Comparison of ENCODE assay signal across 8 mouse cellular contexts in genomic region chr10:5823740-5824491, GRCm38 (mm10). TPM values are rescaled to one million over a fixed set of nuclear protein-coding genes. Genes with fewer than 3 reads are reported as not detected.
DNase-seq lines count a peak whose midpoint lies in the region; ATAC-seq and TF ChIP-seq lines count a peak whose summit lies in the region.

Gene Mtrf1l (minus strand): TSS chr10:5823910.

- no peak for TF ChIP-seq RAD21 in CH12.LX (IDR thresholded peaks at IDR 0.05; ENCODE audit: low read depth, low read length)

- H3K79me2 ChIP-seq in CH12.LX (replicated peaks; ENCODE audit: control insufficient read depth, extremely low read depth, insufficient read depth, poor library complexity, severe bottlenecking): peaks cover 25% of the 10 kb centered on the region

- no peak for TF ChIP-seq CTCF in CH12.LX (conservative IDR thresholded peaks at IDR 0.05 in 1 of 2, IDR thresholded peaks at IDR 0.05 in 1 of 2; ENCODE audit: low read depth in 2 of 2, low read length in 2 of 2)

- peaks cover 19 to 33% of the 10 kb centered on the region in 2 experiments for H3K36me3 ChIP-seq in CH12.LX (replicated peaks in 1 of 2; ENCODE audit: control insufficient read depth in 1 of 2, insufficient read depth in 1 of 2, low read length in 1 of 2)
- H3K36me3 ChIP-seq in forebrain, embryonic 11.5 days (ENCODE audit: control insufficient read depth, insufficient read depth, low read length): peaks cover 2% of the 10 kb centered on the region; the same call in 1 of the 2 replicates
- H3K36me3 ChIP-seq in heart, embryonic 16.5 days (ENCODE audit: control insufficient read depth, insufficient read depth): peaks cover 13% of the 10 kb centered on the region
- H3K36me3 ChIP-seq in liver, embryonic 15.5 days (replicated peaks): peaks cover 26% of the 10 kb centered on the region
- H3K36me3 ChIP-seq in neural tube, embryonic 12.5 days: peaks cover 13% of the 10 kb centered on the region

- peak within 1 kb of the TSS; percentile 91 for H3K4me2 ChIP-seq in CH12.LX (ENCODE audit: insufficient read depth, low read depth, poor library complexity, severe bottlenecking)
- H3K4me2 ChIP-seq in forebrain, embryonic 11.5 days (ENCODE audit: low read depth, low read length, severe bottlenecking): peak within 1 kb of the TSS; percentile 69
- H3K4me2 ChIP-seq in heart, embryonic 16.5 days (ENCODE audit: low read depth, low read length): peak within 1 kb of the TSS; percentile 86
- H3K4me2 ChIP-seq in liver, embryonic 15.5 days: peak within 1 kb of the TSS; percentile 91
- peak within 1 kb of the TSS; percentile 75 for H3K4me2 ChIP-seq in neural tube, embryonic 12.5 days (replicated peaks)

- dilution Hi-C loops in CH12.LX (cut with MboI; ENCODE audit: extremely low pct_ligation_motif_present, extremely low pct_unique_long_range_greater_than_20kb, low sequenced_read_pairs): no loop called here

- H3K9ac ChIP-seq in CH12.LX (ENCODE audit: insufficient read depth, low read depth): peak within 1 kb of the TSS; percentile 93
- peak within 1 kb of the TSS; percentile 81 for H3K9ac ChIP-seq in forebrain, embryonic 11.5 days (ENCODE audit: low read length)
- H3K9ac ChIP-seq in heart, embryonic 16.5 days (ENCODE audit: low read length): peak within 1 kb of the TSS; percentile 94
- peak within 1 kb of the TSS; percentile 92 for H3K9ac ChIP-seq in liver, embryonic 15.5 days
- H3K9ac ChIP-seq in neural tube, embryonic 12.5 days: peak within 1 kb of the TSS; percentile 90

- in situ Hi-C loops in CH12.LX (cut with MboI; ENCODE audit: low pct_ligation_motif_present, low pct_unique_long_range_greater_than_20kb, low sequenced_read_pairs): loop anchor here (25.0 kb wide), 1 partner anchor 1238 kb away; the partner anchor contains the start of gene Ipcef1

- ATAC-seq in forebrain, embryonic 11.5 days (replicated peaks; ENCODE audit: low FRiP score): peak; percentile 96
- ATAC-seq in heart, embryonic 16.5 days (replicated peaks; ENCODE audit: extremely low read depth, insufficient read depth, low FRiP score): peak; percentile 95
- peak; percentile 95 for ATAC-seq in liver, embryonic 15.5 days (ENCODE audit: insufficient read depth)
- ATAC-seq in neural tube, embryonic 12.5 days (ENCODE audit: low FRiP score, low read depth): peak; percentile 96

- peak; percentile 99 for DNase-seq in CH12.LX (ENCODE audit: extremely low read depth)
- DNase-seq in c-Kit-positive CD71-positive TER-119-negative erythroid progenitor cells, embryonic 14.5 days (ENCODE audit: low read depth): peak; percentile 99
- DNase-seq in forebrain, embryonic 11.5 days (ENCODE audit: low spot score): peak; percentile 97
- DNase-seq in kidney, postnatal 36 days: peak; percentile 98 to 99
- peak; percentile 94 for DNase-seq in telencephalon, adult 2 months (ENCODE audit: low read depth, low spot score)

- no peak for TF ChIP-seq EP300 in CH12.LX (IDR thresholded peaks at IDR 0.05; ENCODE audit: low read length)

- H3K27ac ChIP-seq in CH12.LX (ENCODE audit: insufficient read depth, low read depth): peak within 1 kb of the TSS; percentile 83
- peak within 1 kb of the TSS; percentile 75 for H3K27ac ChIP-seq in forebrain, embryonic 11.5 days (ENCODE audit: low read depth, low read length)
- peak within 1 kb of the TSS; percentile 96 for H3K27ac ChIP-seq in heart, embryonic 16.5 days (ENCODE audit: low read length)
- H3K27ac ChIP-seq in liver, embryonic 15.5 days (replicated peaks): peak within 1 kb of the TSS; percentile 95
- H3K27ac ChIP-seq in neural tube, embryonic 12.5 days: peak within 1 kb of the TSS; percentile 70

- H3K9me3 ChIP-seq in CH12.LX (replicated peaks; ENCODE audit: low read length): no peaks in the 10 kb centered on the region
- H3K9me3 ChIP-seq in forebrain, embryonic 11.5 days (ENCODE audit: control insufficient read depth, low read length): no peaks in the 10 kb centered on the region
- no peaks in the 10 kb centered on the region for H3K9me3 ChIP-seq in heart, embryonic 16.5 days (replicated peaks; ENCODE audit: control insufficient read depth, low read length)
- no peaks in the 10 kb centered on the region for H3K9me3 ChIP-seq in liver, embryonic 15.5 days (replicated peaks)
- no peaks in the 10 kb centered on the region for H3K9me3 ChIP-seq in neural tube, embryonic 12.5 days

- WGBS in forebrain, embryonic 11.5 days: under 1% methylated on average over 47 of the region's 47 CpGs
- WGBS in heart, embryonic 16.5 days: under 1% methylated on average over 47 of the region's 47 CpGs
- WGBS in liver, embryonic 15.5 days (ENCODE audit: insufficient replicate concordance): under 1% methylated on average over 47 of the region's 47 CpGs
- WGBS in neural tube, embryonic 12.5 days: under 1% methylated on average over 47 of the region's 47 CpGs

- peaks cover 7 to 32% of the 10 kb centered on the region in 2 experiments for H3K4me1 ChIP-seq in CH12.LX (ENCODE audit: control insufficient read depth in 1 of 2, insufficient read depth in 2 of 2)
- peaks cover 2% of the 10 kb centered on the region; the same call in 1 of the 2 replicates for H3K4me1 ChIP-seq in forebrain, embryonic 11.5 days (replicated peaks; ENCODE audit: control insufficient read depth, insufficient read depth, low read length)
- peaks cover 16% of the 10 kb centered on the region for H3K4me1 ChIP-seq in heart, embryonic 16.5 days (ENCODE audit: control insufficient read depth, insufficient read depth, low read length)
- H3K4me1 ChIP-seq in liver, embryonic 15.5 days (replicated peaks): peaks cover 44% of the 10 kb centered on the region
- H3K4me1 ChIP-seq in neural tube, embryonic 12.5 days: peaks cover 14% of the 10 kb centered on the region

- peak within 1 kb of the TSS; percentile 89 to 98 (median 90) for H3K4me3 ChIP-seq in CH12.LX (replicated peaks in 1 of 3; ENCODE audit: low read depth in 2 of 3, low read length in 2 of 3, poor library complexity in 1 of 3)
- peak within 1 kb of the TSS; percentile 87 for H3K4me3 ChIP-seq in forebrain, embryonic 11.5 days (ENCODE audit: low read depth, low read length)
- peak within 1 kb of the TSS; percentile 83 for H3K4me3 ChIP-seq in heart, embryonic 16.5 days (ENCODE audit: low read length)
- peak within 1 kb of the TSS; percentile 97 for H3K4me3 ChIP-seq in liver, embryonic 15.5 days (replicated peaks)
- peak within 1 kb of the TSS; percentile 88 for H3K4me3 ChIP-seq in neural tube, embryonic 12.5 days

- no peaks in the 10 kb centered on the region for H3K27me3 ChIP-seq in CH12.LX (replicated peaks)
- H3K27me3 ChIP-seq in forebrain, embryonic 11.5 days (ENCODE audit: control insufficient read depth, insufficient read depth, low read length): no peaks in the 10 kb centered on the region
- no peaks in the 10 kb centered on the region for H3K27me3 ChIP-seq in heart, embryonic 16.5 days (ENCODE audit: control insufficient read depth, insufficient read depth, low read length)
- no peaks in the 10 kb centered on the region for H3K27me3 ChIP-seq in liver, embryonic 15.5 days
- H3K27me3 ChIP-seq in neural tube, embryonic 12.5 days (replicated peaks): no peaks in the 10 kb centered on the region

- TF ChIP-seq POLR2A in CH12.LX (IDR thresholded peaks at IDR 0.05; ENCODE audit: low read depth, low read length): peak; percentile 73

TF ChIP-seq in CH12.LX, 34 proteins besides CTCF, POLR2A, EP300 and RAD21:
- TF ChIP-seq HCFC1 (IDR thresholded peaks at IDR 0.05; ENCODE audit: low read depth, low read length) (peak; percentile 40), SIN3A (IDR thresholded peaks at IDR 0.05; ENCODE audit: low read length) (peak; percentile 63; the same call in 1 of the 2 replicates), ZC3H11A (IDR thresholded peaks at IDR 0.05; ENCODE audit: low read depth, low read length) (no peak), ZMIZ1 (IDR thresholded peaks at IDR 0.05; ENCODE audit: low read depth, low read length) (peak; percentile 10), POLR2AphosphoS2 (IDR thresholded peaks at IDR 0.05; ENCODE audit: low read depth, low read length) (peak; percentile 24; the same call in 1 of the 2 replicates), TCF12 (IDR thresholded peaks at IDR 0.05; ENCODE audit: low read depth, low read length) (0 out of 2 replicates have a peak, but pooled peaks have one; percentile 13), CHD2 (IDR thresholded peaks at IDR 0.05; ENCODE audit: low read length) (no peak), RCOR1 (conservative IDR thresholded peaks at IDR 0.05; ENCODE audit: low read depth, low read length) (no peak), MAZ (IDR thresholded peaks at IDR 0.05; ENCODE audit: low read depth, low read length) (peak; percentile 78; the same call in 1 of the 2 replicates), GABPA (IDR thresholded peaks at IDR 0.05; ENCODE audit: insufficient replicate concordance, low read depth, low read length) (no peak), NELFE (IDR thresholded peaks at IDR 0.05; ENCODE audit: low read depth, low read length) (peak; percentile 73), BHLHE40 (IDR thresholded peaks at IDR 0.05; ENCODE audit: low read depth, low read length) (no peak), ELF1 (IDR thresholded peaks at IDR 0.05; ENCODE audit: low read depth, low read length) (peak; percentile 79), TBP (conservative IDR thresholded peaks at IDR 0.05; ENCODE audit: low read depth, low read length) (peak; percentile 63; the same call in 1 of the 2 replicates), IRF4 (IDR thresholded peaks at IDR 0.05; ENCODE audit: low read depth, low read length) (peak; percentile 37; the same call in 1 of the 2 replicates), MXI1 (IDR thresholded peaks at IDR 0.05; ENCODE audit: low read depth, low read length) (peak; percentile 2; the same call in 1 of the 2 replicates), JUND (conservative IDR thresholded peaks at IDR 0.05; ENCODE audit: low read depth, low read length) (no peak), USF2 (conservative IDR thresholded peaks at IDR 0.05; ENCODE audit: low read depth, low read length) (no peak), E2F4 (IDR thresholded peaks at IDR 0.05; ENCODE audit: insufficient replicate concordance, low read depth, low read length) (no peak)

RNA-seq across cellular contexts. Expression of gene Mtrf1l, which starts in this region (rescaled TPM):
- total RNA-seq in CH12.LX (2012; rRNA removed): 5.6 and 8.4 TPM in 2 replicates
- 12.4 and 12.9 TPM in 2 replicates for total RNA-seq in CH12.LX (2014; rRNA removed)
- polyA plus RNA-seq in CH12.LX (2012; ENCODE audit: insufficient read length, low read depth): 8.8 and 9.5 TPM in 2 replicates
- polyA plus RNA-seq in forebrain, embryonic 11.5 days (2014; fragmentation: Nextera tagmentation; extraction: Ambion mirVana): 12.9 and 15.3 TPM in 2 replicates
- 9.8 and 13.1 TPM in 2 replicates for polyA plus RNA-seq in heart, embryonic 16.5 days (2015; fragmentation: Nextera tagmentation; extraction: Ambion mirVana)
- polyA plus RNA-seq in liver, embryonic 15.5 days (2015; fragmentation: Nextera tagmentation; extraction: Ambion mirVana): 6.0 and 6.6 TPM in 2 replicates
- 13.0 and 15.7 TPM in 2 replicates for polyA plus RNA-seq in neural tube, embryonic 12.5 days (2016; fragmentation: Nextera tagmentation; extraction: Ambion mirVana)

Comparison
In these comparisons a context has a peak if more than half of its experiments do, and no peak if none do; other contexts are left out.
1. Peak in every context shown above with its lines: DNase-seq, ATAC-seq, H3K4me3 ChIP-seq and H3K27ac ChIP-seq.